Mouse (Mus musculus) cerebellum, adult 9-11 months (tissue): ENCODE measurements around the gene Ddx58.

Experiments
- DNase-seq: peaks from one replicate; pipeline ENCODE4 v3.0.0; 2022

The Ddx58 gene

GRCm38 (mm10) chr4:40239409-40240271 is at the start of gene Ddx58:
Ddx58 (minus strand) TSS chr4:40239828.
- DNase-seq = peak; percentile 10

- DNase-seq = no peak
These were observed 49.4 kb upstream of the Ddx58 start for GRCm38 (mm10) chr4:40289046-40289445.

GRCm38 (mm10) chr4:40287415-40287814 is 47.8 kb upstream of the Ddx58 start:
- no peak for DNase-seq

GRCm38 (mm10) chr4:40285582-40285981 is 46.0 kb upstream of the Ddx58 start:
- peak; percentile 37 for DNase-seq

- peak; percentile 94 for DNase-seq
These were observed 39.8 kb upstream of the Ddx58 start, which contains the start of gene Ndufb6 for GRCm38 (mm10) chr4:40279276-40279900. Ndufb6 (minus strand) TSS chr4:40279421.

- DNase-seq = no peak
These were observed 39.2 kb upstream of the Ddx58 start for GRCm38 (mm10) chr4:40278880-40279275.

- peak; percentile 95 for DNase-seq
These were observed 29.9 kb upstream of the Ddx58 start, which contains the start of the genes Smim27 and Topors for GRCm38 (mm10) chr4:40269430-40270032. Smim27 (plus strand) TSS chr4:40269579. Topors (minus strand) TSS chr4:40269850.

- DNase-seq = no peak
These were observed 29.2 kb upstream of the Ddx58 start for GRCm38 (mm10) chr4:40268835-40269234.

- peak; percentile 89 for DNase-seq
These were observed 28.7 kb upstream of the Ddx58 start for GRCm38 (mm10) chr4:40268204-40268813.

GRCm38 (mm10) chr4:40267681-40268080 is 28.1 kb upstream of the Ddx58 start:
- DNase-seq = no peak

GRCm38 (mm10) chr4:40264321-40264720 is 24.7 kb upstream of the Ddx58 start:
- DNase-seq = no peak

GRCm38 (mm10) chr4:40254385-40255103 is 14.9 kb upstream of the Ddx58 start:
- DNase-seq = no peak

- DNase-seq = no peak
These were observed 14.1 kb upstream of the Ddx58 start for GRCm38 (mm10) chr4:40253766-40254165.

- DNase-seq = no peak
These were observed 11.4 kb upstream of the Ddx58 start for GRCm38 (mm10) chr4:40250984-40251383.

GRCm38 (mm10) chr4:40244035-40244434 is 4.4 kb upstream of the Ddx58 start:
- no peak for DNase-seq

GRCm38 (mm10) chr4:40243006-40243405 is 3.4 kb upstream of the Ddx58 start:
- DNase-seq = no peak

- no peak for DNase-seq
These were observed 2.3 kb upstream of the Ddx58 start for GRCm38 (mm10) chr4:40241928-40242327.

GRCm38 (mm10) chr4:40240272-40240744 is 680 bp upstream of the Ddx58 start:
- DNase-seq = no peak

GRCm38 (mm10) chr4:40238483-40239408 is 882 bp downstream of the Ddx58 start:
- peak; percentile 21 for DNase-seq

- no peak for DNase-seq
These were observed 2.8 kb downstream of the Ddx58 start for GRCm38 (mm10) chr4:40236829-40237228.

- DNase-seq = no peak
These were observed 5.4 kb downstream of the Ddx58 start for GRCm38 (mm10) chr4:40234256-40234655.
